Mouse (Mus musculus) hindbrain, embryonic 16.5 days (tissue): Measurements from ENCODE around the gene Zzz3. TPM values are rescaled to one million over a fixed set of nuclear protein-coding genes. Genes with fewer than 3 reads are reported as not detected.

Experiments used
- ATAC-seq: fragments of 200-750 bp; cut with Nextera tagmentation; 2 replicates; pipeline ENCODE4 v1.8.0; 2017; ENCODE audit warnings: moderate TSS enrichment, moderate library complexity
- H3K27ac ChIP-seq: fragments of 300-500 bp; sonication (generic); 2 replicates; pipeline ENCODE4 v1.5.1; 2014; ENCODE audit warnings: low read depth, mild to moderate bottlenecking, control low read depth, low read length, moderate library complexity
- H3K27me3 ChIP-seq: fragments of 300-500 bp; sonication (generic); replicated peaks from 2 replicates; pipeline ENCODE4 v1.6.1; 2014; ENCODE audit warnings: low read length; ENCODE audit not compliant: control insufficient read depth, insufficient read depth
- H3K36me3 ChIP-seq: fragments of 300-500 bp; sonication (generic); 2 replicates; pipeline ENCODE4 v1.6.1; 2014; ENCODE audit warnings: mild to moderate bottlenecking, low read length, moderate library complexity, mixed read lengths; ENCODE audit not compliant: control insufficient read depth, insufficient read depth
- H3K4me1 ChIP-seq: fragments of 300-500 bp; sonication (generic); 2 replicates; pipeline ENCODE4 v1.6.1; 2014; ENCODE audit warnings: low read depth, low read length; ENCODE audit not compliant: control insufficient read depth, insufficient read depth
- H3K4me2 ChIP-seq: fragments of 300-500 bp; sonication (generic); 2 replicates; pipeline ENCODE4 v1.6.1; 2014; ENCODE audit warnings: mild to moderate bottlenecking, low read length, control low read depth, moderate library complexity
- H3K4me3 ChIP-seq: fragments of 300-500 bp; sonication (generic); 2 replicates; pipeline ENCODE4 v1.5.1; 2014; ENCODE audit warnings: mild to moderate bottlenecking, low read length, control low read depth, moderate library complexity
- H3K9ac ChIP-seq: fragments of 300-500 bp; sonication (generic); 2 replicates; pipeline ENCODE4 v1.6.1; 2014; ENCODE audit warnings: low read depth, mild to moderate bottlenecking, control low read depth, low read length, moderate library complexity
- H3K9me3 ChIP-seq: fragments of 300-500 bp; sonication (generic); 2 replicates; pipeline ENCODE4 v1.6.1; 2014; ENCODE audit warnings: mild to moderate bottlenecking, low read length, moderate library complexity; ENCODE audit not compliant: control insufficient read depth
- WGBS: fragments of 180-500 bp; shearing (Covaris S2); extraction: QIAGEN DNeasy Blood & Tissue Kit; methylation state at CpG from one replicate; pipeline ENCODE4 v1.1.7; 2014; 5-methylcytosine and 5-hydroxymethylcytosine counted together
- polyA plus RNA-seq: library from polyadenylated mRNA; unstranded; fragments of >200 nt; fragmentation: Nextera tagmentation; extraction: Ambion mirVana; gene quantifications from 2 replicates; pipeline ENCODE4 v1.2.1, GENCODE M21; 2015

The Zzz3 gene
- polyA plus RNA-seq, 1 experiment from 2014 or later, result 23.4 TPM

DNA sequence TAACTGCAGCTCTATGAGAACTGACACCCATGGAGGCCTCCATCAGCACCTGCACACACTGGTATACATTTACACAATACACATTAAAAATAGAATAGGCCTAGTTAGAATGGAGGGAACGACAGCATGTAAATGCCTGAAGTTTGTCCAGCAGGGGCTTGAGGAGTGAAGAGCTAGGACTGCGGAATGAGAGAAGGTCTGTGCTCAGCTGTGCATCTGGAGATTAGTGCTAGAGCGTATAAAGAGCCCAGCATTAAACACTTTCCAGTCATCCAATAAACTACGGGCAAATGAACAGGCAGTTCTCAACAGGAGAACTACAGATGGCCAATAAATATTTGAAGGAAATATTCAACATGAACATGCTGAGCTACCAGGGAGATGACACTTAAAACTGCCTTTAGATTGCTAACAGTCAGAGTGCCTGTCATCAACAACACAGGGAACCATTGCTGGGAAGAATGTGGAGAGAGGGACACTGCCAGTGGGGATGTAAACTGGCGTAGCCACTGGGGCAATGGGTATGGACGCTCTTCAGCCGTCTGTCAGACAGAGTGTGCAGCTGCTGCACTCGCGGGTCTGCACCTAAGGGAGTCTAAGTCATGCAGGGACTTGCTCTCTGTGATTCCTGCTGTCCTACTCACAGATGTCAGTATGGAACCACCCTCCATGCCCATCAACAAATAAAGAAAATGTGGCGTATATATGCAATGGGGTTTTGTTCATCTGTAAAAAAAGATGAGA is 41.7 kb upstream of the Zzz3 start:
- Histone ChIP-seq H3K4me2 (no peak overlapping the region), H3K27ac (peak overlapping the region; percentile 24; the same call in 1 of the 2 replicates), H3K9me3 (no peaks in the 10 kb centered on the region), H3K9ac (no peak overlapping the region), H3K36me3 (no peaks in the 10 kb centered on the region), H3K27me3 (no peaks in the 10 kb centered on the region), H3K4me3 (no peak overlapping the region), H3K4me1 (peaks cover 8% of the 10 kb centered on the region)
- 61% methylated on average over 10 of the region's 10 CpGs for WGBS
- ATAC-seq, result peak; percentile 50; the same call in 1 of the 2 replicates

DNA sequence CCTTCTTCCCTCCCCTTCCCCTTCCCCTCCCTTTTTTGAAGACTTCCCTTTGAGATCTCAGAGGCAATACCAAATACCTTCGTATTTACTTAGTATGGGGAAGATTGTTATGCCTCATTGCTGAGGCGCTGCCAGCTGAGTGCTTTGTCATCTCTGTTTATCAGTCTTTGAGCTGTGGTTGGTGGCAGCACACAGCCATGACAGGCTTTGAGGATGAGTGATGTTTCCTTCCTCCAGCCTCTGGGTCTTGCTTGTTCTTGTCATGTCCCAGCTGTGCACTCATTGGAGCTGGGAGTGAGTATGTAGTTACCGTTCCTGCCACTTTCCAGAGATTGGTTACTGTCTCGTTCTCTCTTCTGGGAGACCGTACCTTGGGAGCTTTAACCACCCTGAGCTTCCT is 39.9 kb upstream of the Zzz3 start:
- no peak overlapping the region for H3K27ac ChIP-seq
- no peaks in the 10 kb centered on the region for H3K36me3 ChIP-seq
- 62% methylated on average over 5 of the region's 5 CpGs for WGBS
- no peak overlapping the region for H3K4me3 ChIP-seq
- no peak for ATAC-seq
- no peaks in the 10 kb centered on the region for H3K27me3 ChIP-seq
- H3K4me1 ChIP-seq, result peaks cover 6% of the 10 kb centered on the region; the same call in 1 of the 2 replicates
- H3K4me2 ChIP-seq, result no peak overlapping the region
- no peaks in the 10 kb centered on the region for H3K9me3 ChIP-seq
- H3K9ac ChIP-seq, result no peak overlapping the region

DNA sequence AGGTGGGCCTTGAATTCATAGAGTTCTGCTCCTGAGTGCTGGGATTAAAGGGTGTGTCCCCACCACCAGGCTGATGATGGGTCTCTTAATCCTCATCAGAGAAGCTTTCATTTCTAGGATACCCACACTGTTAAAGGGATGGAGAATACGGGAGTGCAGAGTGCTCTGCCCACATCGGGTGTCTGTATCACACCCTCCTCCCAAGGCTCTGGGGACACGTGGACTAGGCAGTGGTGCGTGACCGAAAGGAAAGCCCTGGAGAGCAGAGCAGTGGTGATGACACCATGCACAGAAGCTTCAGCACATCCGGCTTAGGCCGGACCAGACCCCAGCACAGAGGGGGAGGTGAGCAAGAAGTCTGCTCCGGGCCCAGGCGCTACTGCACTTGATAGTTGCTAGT is 38.5 kb upstream of the Zzz3 start:
- H3K36me3 ChIP-seq, result peaks cover 4% of the 10 kb centered on the region
- H3K27me3 ChIP-seq, result no peaks in the 10 kb centered on the region
- no peak for ATAC-seq
- peaks cover 6% of the 10 kb centered on the region; the same call in 1 of the 2 replicates for H3K4me1 ChIP-seq
- H3K9me3 ChIP-seq, result no peaks in the 10 kb centered on the region
- H3K27ac ChIP-seq, result no peak overlapping the region
- H3K4me3 ChIP-seq, result no peak overlapping the region
- no peak overlapping the region for H3K9ac ChIP-seq
- no peak overlapping the region for H3K4me2 ChIP-seq
- 86% methylated on average over 9 of the region's 9 CpGs for WGBS

DNA sequence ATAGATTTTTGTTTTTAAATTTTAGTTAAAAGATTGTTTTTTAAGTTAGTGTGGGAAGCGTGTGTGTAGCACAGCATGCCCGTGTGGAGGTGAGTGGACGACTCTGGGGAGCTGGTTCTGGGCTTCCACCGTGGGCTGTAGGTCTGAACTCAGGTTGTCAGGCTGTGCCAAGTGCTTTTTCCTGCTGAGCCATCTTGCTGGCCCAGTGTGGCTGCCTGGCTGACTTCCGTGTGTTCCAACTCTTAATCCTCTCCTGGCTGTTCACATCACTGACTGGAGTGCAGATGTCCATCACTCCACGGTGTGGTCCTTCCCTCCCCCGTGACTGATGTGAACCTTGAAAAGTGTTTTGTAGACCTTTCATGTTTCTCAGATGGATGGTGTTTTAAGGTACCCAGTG is 36.1 kb upstream of the Zzz3 start:
- H3K9me3 ChIP-seq, result no peaks in the 10 kb centered on the region
- WGBS, result 79% methylated on average over 7 of the region's 7 CpGs
- H3K36me3 ChIP-seq, result peaks cover 13% of the 10 kb centered on the region

DNA sequence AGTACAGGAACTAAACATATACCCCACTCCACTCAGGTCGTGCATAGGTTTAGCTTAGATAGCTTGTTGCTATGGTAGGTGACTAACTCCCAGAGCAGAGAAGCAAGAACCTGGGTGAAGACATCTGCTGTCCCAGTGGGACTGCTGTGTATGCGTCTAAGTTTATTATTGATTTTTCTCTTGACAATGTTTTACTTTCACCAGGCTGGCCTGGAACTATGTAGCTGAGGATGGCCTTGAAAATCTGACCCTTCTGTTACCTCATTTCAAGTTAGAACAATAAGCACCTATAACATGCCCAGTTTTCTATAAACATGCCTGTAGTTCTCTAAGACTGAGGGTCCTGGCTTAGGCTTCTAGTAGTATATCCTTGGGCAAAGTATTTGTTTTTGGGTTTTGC is 31.1 kb upstream of the Zzz3 start:
- Histone ChIP-seq H3K36me3 (peaks cover 32% of the 10 kb centered on the region), H3K27me3 (no peaks in the 10 kb centered on the region), H3K9me3 (no peaks in the 10 kb centered on the region), H3K9ac (no peak overlapping the region), H3K4me3 (no peak overlapping the region), H3K27ac (no peak overlapping the region), H3K4me1 (no peaks in the 10 kb centered on the region), H3K4me2 (no peak overlapping the region)
- WGBS, result 96% methylated on average over 2 of the region's 2 CpGs
- no peak for ATAC-seq

More for the DNA sequence above, 36.1 kb upstream of the Zzz3 start:
- ATAC-seq, result no peak
- H3K27ac ChIP-seq, result no peak overlapping the region
- H3K4me3 ChIP-seq, result no peak overlapping the region
- H3K4me1 ChIP-seq, result no peaks in the 10 kb centered on the region
- H3K4me2 ChIP-seq, result no peak overlapping the region
- no peak overlapping the region for H3K9ac ChIP-seq
- no peaks in the 10 kb centered on the region for H3K27me3 ChIP-seq

DNA sequence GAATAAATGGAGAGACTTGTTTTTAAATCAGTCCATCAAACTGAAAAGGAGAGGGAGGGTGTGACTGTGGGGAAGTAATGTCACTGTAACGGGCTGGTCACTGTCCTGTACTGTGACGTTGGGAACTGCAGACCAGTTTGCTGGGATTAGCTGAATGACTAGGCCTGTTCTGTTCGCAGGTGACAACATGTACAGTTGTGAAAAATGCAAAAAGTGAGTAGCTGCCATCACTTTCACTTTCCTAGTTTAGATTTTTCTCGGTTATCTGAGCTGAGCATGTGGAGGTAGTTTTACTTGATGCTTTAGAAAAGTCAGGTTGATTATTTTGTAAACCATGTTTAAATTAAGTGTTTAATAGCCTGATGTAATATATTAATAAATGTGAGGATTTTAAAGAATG is 19.2 kb upstream of the Zzz3 start:
- H3K4me1 ChIP-seq, result no peaks in the 10 kb centered on the region
- ATAC-seq, result no peak
- H3K9me3 ChIP-seq, result no peaks in the 10 kb centered on the region
- no peak overlapping the region for H3K4me3 ChIP-seq
- no peak overlapping the region for H3K9ac ChIP-seq
- H3K4me2 ChIP-seq, result no peak overlapping the region
- H3K27me3 ChIP-seq, result no peaks in the 10 kb centered on the region
- H3K27ac ChIP-seq, result no peak overlapping the region
- WGBS, result 90% methylated on average over 4 of the region's 4 CpGs
- peaks cover 35% of the 10 kb centered on the region for H3K36me3 ChIP-seq

GRCm38 (mm10) chr3:152384106-152384505 is 11.2 kb upstream of the Zzz3 start:
- no peak overlapping the region for H3K27ac ChIP-seq
- H3K4me2 ChIP-seq, result no peak overlapping the region
- no peaks in the 10 kb centered on the region for H3K4me1 ChIP-seq
- no peaks in the 10 kb centered on the region for H3K27me3 ChIP-seq
- WGBS, result 60% methylated on average over 11 of the region's 11 CpGs
- H3K36me3 ChIP-seq, result peaks cover 29% of the 10 kb centered on the region
- no peaks in the 10 kb centered on the region for H3K9me3 ChIP-seq
- no peak for ATAC-seq
- H3K4me3 ChIP-seq, result no peak overlapping the region
- no peak overlapping the region for H3K9ac ChIP-seq

DNA sequence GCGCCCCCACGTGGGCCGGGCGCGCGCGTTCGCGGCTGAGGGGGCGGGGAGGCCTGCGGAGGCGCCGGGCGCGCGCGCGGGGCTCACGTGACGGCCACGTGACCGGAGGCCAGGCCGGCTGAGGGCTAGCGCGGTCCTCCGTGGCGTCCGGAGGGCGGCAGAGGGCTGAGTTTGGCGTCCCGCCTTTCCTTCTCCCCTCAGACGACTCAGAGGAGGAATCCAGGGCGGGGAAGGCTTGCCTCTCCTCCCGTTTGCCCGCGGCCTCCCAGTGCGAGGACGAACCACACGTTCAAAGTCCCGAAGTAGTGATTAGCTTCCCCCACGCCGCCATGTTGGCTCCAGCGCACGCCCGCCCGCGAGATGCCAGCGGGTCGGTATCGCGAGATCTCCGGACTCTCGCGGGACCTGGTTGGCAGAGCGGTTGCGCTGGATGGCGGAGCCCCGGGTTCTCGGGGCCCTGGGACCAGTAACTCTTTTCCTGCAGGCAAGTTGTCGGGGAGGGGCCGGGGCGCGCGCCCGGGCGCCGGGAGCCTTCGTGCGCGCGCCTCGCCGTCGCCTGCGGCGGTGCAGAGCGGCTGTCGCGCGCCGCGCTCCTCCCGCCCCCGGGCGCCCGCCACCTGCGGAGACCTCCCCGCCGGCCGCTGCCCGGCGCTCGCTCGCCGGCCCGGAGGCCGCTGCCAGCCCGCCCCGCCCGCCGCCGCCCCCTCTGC is 1.2 kb downstream of the Zzz3 start:
- H3K4me3 ChIP-seq, result peak overlapping the region; percentile 75
- no peaks in the 10 kb centered on the region for H3K27me3 ChIP-seq
- peak; percentile 92 for ATAC-seq
- WGBS, result under 1% methylated on average over 79 of the region's 102 CpGs
- no peaks in the 10 kb centered on the region for H3K9me3 ChIP-seq
- H3K4me1 ChIP-seq, result peaks cover 22% of the 10 kb centered on the region
- peak overlapping the region; percentile 70 for H3K4me2 ChIP-seq
- H3K27ac ChIP-seq, result peak overlapping the region; percentile 100
- H3K36me3 ChIP-seq, result peaks cover 3% of the 10 kb centered on the region; the same call in 1 of the 2 replicates
- peak overlapping the region; percentile 98 for H3K9ac ChIP-seq

DNA sequence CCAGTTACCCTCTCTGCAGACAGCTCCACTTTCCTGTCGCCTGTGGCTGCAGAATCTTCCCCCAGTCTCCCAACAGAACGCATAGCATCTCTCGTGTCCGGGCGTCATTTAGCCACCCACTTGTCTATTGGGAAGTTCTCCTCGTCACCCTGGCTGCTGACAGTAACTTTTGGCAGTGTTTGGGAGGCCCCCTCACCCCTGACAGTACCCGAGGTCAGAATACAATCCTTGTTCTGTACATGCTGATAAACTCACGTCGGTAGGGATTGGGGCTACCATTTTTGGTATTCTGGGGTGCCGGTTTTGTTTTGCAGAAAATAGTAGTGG is 1.7 kb downstream of the Zzz3 start:
- H3K27ac ChIP-seq, result peak overlapping the region; percentile 100
- H3K9ac ChIP-seq, result peak overlapping the region; percentile 98
- WGBS, result 0% methylated on average over 10 of the region's 10 CpGs
- no peak; the same call in 1 of the 2 replicates for ATAC-seq
- H3K9me3 ChIP-seq, result no peaks in the 10 kb centered on the region
- H3K27me3 ChIP-seq, result no peaks in the 10 kb centered on the region
- peak overlapping the region; percentile 70 for H3K4me2 ChIP-seq
- peaks cover 3% of the 10 kb centered on the region; the same call in 1 of the 2 replicates for H3K36me3 ChIP-seq
- H3K4me3 ChIP-seq, result peak overlapping the region; percentile 75
- peaks cover 22% of the 10 kb centered on the region for H3K4me1 ChIP-seq
